Mouse (Mus musculus) spleen, postnatal 4 days (tissue): ENCODE data around the gene Zfp69.

Experiments
- DNase-seq, 2 experiments: peaks; one replicate each; pipeline ENCODE4 v3.0.0; 2022; ENCODE audit warnings: low spot score in 2 of 2

The Zfp69 gene

GRCm38 (mm10) chr4:120951428-120951973 lies at the start of gene Zfp69:
TSS of gene Zfp69 (minus strand) at chr4:120951699.
- peak; percentile 92 to 96 for DNase-seq

GRCm38 (mm10) chr4:121001042-121001441 lies 49.5 kb upstream of the Zfp69 start:
- DNase-seq, result no peak

- no peak for DNase-seq
These were observed 44.4 kb upstream of the Zfp69 start for GRCm38 (mm10) chr4:120995911-120996310.

- DNase-seq, result no peak
These were observed 41.5 kb upstream of the Zfp69 start for GRCm38 (mm10) chr4:120993025-120993424.

- DNase-seq, result no peak
These were observed 40.8 kb upstream of the Zfp69 start for GRCm38 (mm10) chr4:120992284-120992683.

- DNase-seq, result no peak
These were observed 35.8 kb upstream of the Zfp69 start for GRCm38 (mm10) chr4:120987319-120987718.

GRCm38 (mm10) chr4:120986446-120986845 lies 34.9 kb upstream of the Zfp69 start:
- DNase-seq, result peak; percentile 35 to 78

- no peak for DNase-seq
These were observed 26.7 kb upstream of the Zfp69 start for GRCm38 (mm10) chr4:120978221-120978620.

GRCm38 (mm10) chr4:120975428-120975734 lies 23.9 kb upstream of the Zfp69 start:
- DNase-seq, result no peak

- DNase-seq, result no peak
These were observed 23.4 kb upstream of the Zfp69 start for GRCm38 (mm10) chr4:120974711-120975427.

- no peak for DNase-seq
These were observed 20.3 kb upstream of the Zfp69 start for GRCm38 (mm10) chr4:120971842-120972241.

GRCm38 (mm10) chr4:120969382-120970146 lies 18.1 kb upstream of the Zfp69 start:
- peak in 1 of 2 experiments; percentile 67 for DNase-seq

GRCm38 (mm10) chr4:120968486-120968885 lies 17.0 kb upstream of the Zfp69 start:
- no peak for DNase-seq

GRCm38 (mm10) chr4:120955586-120955985 lies 4.1 kb upstream of the Zfp69 start:
- DNase-seq, result no peak

- no peak for DNase-seq
These were observed 2.2 kb upstream of the Zfp69 start for GRCm38 (mm10) chr4:120953667-120954066.

- no peak for DNase-seq
These were observed 1.5 kb upstream of the Zfp69 start for GRCm38 (mm10) chr4:120953038-120953437.

GRCm38 (mm10) chr4:120952163-120952562 lies 664 bp upstream of the Zfp69 start:
- no peak for DNase-seq

GRCm38 (mm10) chr4:120950763-120951427 lies 604 bp downstream of the Zfp69 start:
- no peak for DNase-seq

GRCm38 (mm10) chr4:120948938-120949337 lies 2.6 kb downstream of the Zfp69 start:
- no peak for DNase-seq

GRCm38 (mm10) chr4:120935006-120935405 lies 16.5 kb downstream of the Zfp69 start:
- DNase-seq, result no peak

GRCm38 (mm10) chr4:120930736-120931135 lies 20.8 kb downstream of the Zfp69 start:
- no peak for DNase-seq

GRCm38 (mm10) chr4:120928686-120929085 lies 22.8 kb downstream of the Zfp69 start:
- DNase-seq, result no peak
